Mouse (Mus musculus) forebrain, postnatal 0 days (tissue): ENCODE data around the gene Tinagl1. TPM values are rescaled to one million over a fixed set of nuclear protein-coding genes. Genes with fewer than 3 reads are reported as not detected.

Experiments
- ATAC-seq: fragments of 200-750 bp; cut with Nextera tagmentation; 2 replicates; pipeline ENCODE4 v1.8.0; 2017; ENCODE audit warnings: mild to moderate bottlenecking, moderate library complexity
- DNase-seq: peaks from one replicate; pipeline ENCODE4 v3.0.0-alpha.2; 2015
- H3K27ac ChIP-seq: fragments of 300-500 bp; sonication (generic); 2 replicates; pipeline ENCODE4 v1.5.1; 2014; ENCODE audit warnings: low read depth, mild to moderate bottlenecking, antibody characterized with exemption, low read length, moderate library complexity, mixed read lengths
- H3K27me3 ChIP-seq: fragments of 300-500 bp; sonication (generic); 2 replicates; pipeline ENCODE4 v1.6.1; 2014; ENCODE audit warnings: mild to moderate bottlenecking, low read length, mixed read lengths; ENCODE audit not compliant: insufficient read depth
- H3K36me3 ChIP-seq: fragments of 300-500 bp; sonication (generic); 2 replicates; pipeline ENCODE4 v1.6.1; 2014; ENCODE audit warnings: mild to moderate bottlenecking, moderate library complexity; ENCODE audit not compliant: insufficient read depth
- H3K4me1 ChIP-seq: fragments of 300-500 bp; sonication (generic); 2 replicates; pipeline ENCODE4 v1.6.1; 2014; ENCODE audit warnings: antibody characterized with exemption; ENCODE audit not compliant: insufficient read depth
- H3K4me2 ChIP-seq: fragments of 300-500 bp; sonication (generic); 2 replicates; pipeline ENCODE4 v1.6.1; 2014; ENCODE audit warnings: low read depth, mild to moderate bottlenecking, moderate library complexity
- H3K4me3 ChIP-seq: fragments of 300-500 bp; sonication (generic); 2 replicates; pipeline ENCODE4 v1.5.1; 2014; ENCODE audit warnings: low read depth, low read length, mixed read lengths
- H3K9ac ChIP-seq: fragments of 300-500 bp; sonication (generic); 2 replicates; pipeline ENCODE4 v1.6.1; 2014; ENCODE audit warnings: mild to moderate bottlenecking
- H3K9me3 ChIP-seq: fragments of 300-500 bp; sonication (generic); 2 replicates; pipeline ENCODE4 v1.6.1; 2016; ENCODE audit warnings: low read length
- CTCF ChIP-seq: sonication (generic); IDR thresholded peaks from 2 replicates; pipeline ENCODE4 v1.5.1; 2016; ENCODE audit warnings: antibody characterized with exemption, control low read depth, low read depth
- WGBS: fragments of 180-500 bp; shearing (Covaris S2); extraction: QIAGEN DNeasy Blood & Tissue Kit; methylation state at CpG from one replicate; pipeline ENCODE4 v1.1.7; 2014; 5-methylcytosine and 5-hydroxymethylcytosine counted together
- polyA plus RNA-seq: library from polyadenylated mRNA; unstranded; fragments of >200 nt; fragmentation: Nextera tagmentation; extraction: Ambion mirVana; gene quantifications from 2 replicates; pipeline ENCODE4 v1.2.1, GENCODE M21; 2015
- total RNA-seq: library from RNA; depleted of rRNA; stranded (reverse); fragments of >200 nt; gene quantifications from 2 replicates; pipeline ENCODE4 v1.2.3, GENCODE M21; 2014; rRNA removed

Gene Tinagl1
- total and polyA plus RNA-seq, 2 experiments from 2014 or later = 4.5 to 6.7 TPM

- no peak for TF ChIP-seq CTCF
- H3K36me3 ChIP-seq = peaks cover 46% of the 10 kb centered on the region
- no peak overlapping the region for H3K27ac ChIP-seq
- DNase-seq (no peak), ATAC-seq (no peak)
- WGBS = 75% methylated on average over 8 of the region's 8 CpGs
- no peak overlapping the region for H3K9ac ChIP-seq
- no peak overlapping the region for H3K4me2 ChIP-seq
- H3K4me3 ChIP-seq = no peak overlapping the region
- H3K9me3 ChIP-seq = no peaks in the 10 kb centered on the region
- no peaks in the 10 kb centered on the region for H3K4me1 ChIP-seq
- H3K27me3 ChIP-seq = no peaks in the 10 kb centered on the region
These were observed 53.4 kb downstream of the Tinagl1 start for GRCm38 (mm10) chr4:130121560-130121959.

GRCm38 (mm10) chr4:130120752-130121151 lies 54.2 kb downstream of the Tinagl1 start:
- H3K4me3 ChIP-seq = no peak overlapping the region
- H3K27ac ChIP-seq = no peak overlapping the region
- no peaks in the 10 kb centered on the region for H3K9me3 ChIP-seq
- ATAC-seq (no peak), DNase-seq (no peak)
- no peaks in the 10 kb centered on the region for H3K4me1 ChIP-seq
- peaks cover 38% of the 10 kb centered on the region for H3K36me3 ChIP-seq
- H3K9ac ChIP-seq = no peak overlapping the region
- no peaks in the 10 kb centered on the region for H3K27me3 ChIP-seq
- H3K4me2 ChIP-seq = no peak overlapping the region
- 87% methylated on average over 4 of the region's 4 CpGs for WGBS
- no peak for TF ChIP-seq CTCF

Other genes starting within 250 kb of the Tinagl1 start
- gene Spocd1, start 245.9 kb downstream of the Tinagl1 start, total RNA-seq = not detected in 2 replicates
- 0.05 TPM in 1 of 2 replicates, not detected in the other for gene Spocd1, start 245.9 kb downstream of the Tinagl1 start, polyA plus RNA-seq
- 195 and 216 TPM in 2 replicates for gene Adgrb2, start 190.3 kb downstream of the Tinagl1 start, total RNA-seq
- 15.8 and 18.3 TPM in 2 replicates for gene Adgrb2, start 190.3 kb downstream of the Tinagl1 start, polyA plus RNA-seq
- gene Col16a1, start 127.3 kb downstream of the Tinagl1 start, total RNA-seq = 21.8 and 29.7 TPM in 2 replicates
- 6.8 and 7.5 TPM in 2 replicates for gene Col16a1, start 127.3 kb downstream of the Tinagl1 start, polyA plus RNA-seq
- gene Pef1, start 72.6 kb downstream of the Tinagl1 start, total RNA-seq = 51.6 and 52.9 TPM in 2 replicates
- 58.5 and 60.7 TPM in 2 replicates for gene Pef1, start 72.6 kb downstream of the Tinagl1 start, polyA plus RNA-seq
- 2.4 and 5.0 TPM in 2 replicates for gene Hcrtr1, start 35.8 kb downstream of the Tinagl1 start, total RNA-seq
- gene Hcrtr1, start 35.8 kb downstream of the Tinagl1 start, polyA plus RNA-seq = 1.6 and 2.5 TPM in 2 replicates
- gene Gm853, start 47.3 kb upstream of the Tinagl1 start, total RNA-seq = 0.08 TPM in 1 of 2 replicates, not detected in the other
- 0.08 and 0.28 TPM in 2 replicates for gene Gm853, start 47.3 kb upstream of the Tinagl1 start, polyA plus RNA-seq
- 12.7 and 14.0 TPM in 2 replicates for gene Serinc2, start 104.1 kb upstream of the Tinagl1 start, total RNA-seq
- 22.5 and 24.2 TPM in 2 replicates for gene Serinc2, start 104.1 kb upstream of the Tinagl1 start, polyA plus RNA-seq
- gene Fabp3, start 133.5 kb upstream of the Tinagl1 start, total RNA-seq = 129 and 201 TPM in 2 replicates
- gene Fabp3, start 133.5 kb upstream of the Tinagl1 start, polyA plus RNA-seq = 318 and 358 TPM in 2 replicates
- 1.1 and 1.8 TPM in 2 replicates for gene Gm10570, start 133.6 kb upstream of the Tinagl1 start, total RNA-seq
- 1.0 and 1.2 TPM in 2 replicates for gene Gm10570, start 133.6 kb upstream of the Tinagl1 start, polyA plus RNA-seq
- gene Zcchc17, start 184.8 kb upstream of the Tinagl1 start, total RNA-seq = 41.3 and 42.7 TPM in 2 replicates
- gene Zcchc17, start 184.8 kb upstream of the Tinagl1 start, polyA plus RNA-seq = 97.8 and 112 TPM in 2 replicates
- 72.9 and 74.3 TPM in 2 replicates for gene Snrnp40, start 185.0 kb upstream of the Tinagl1 start, total RNA-seq
- gene Snrnp40, start 185.0 kb upstream of the Tinagl1 start, polyA plus RNA-seq = 97.9 and 99.3 TPM in 2 replicates